Mouse (Mus musculus) G1E (cell line): ENCODE measurements around the gene Card19. TPM values are rescaled to one million over a fixed set of nuclear protein-coding genes. Genes with fewer than 3 reads are reported as not detected.
A peak's percentile ranks its signal among the peaks of the same experiment; 100 is the strongest.

ENCODE experiments used
- ATAC-seq: 2 replicates; pipeline ENCODE4 v1.8.0; 2016; ENCODE audit warnings: mild to moderate bottlenecking; ENCODE audit not compliant: insufficient number of reproducible peaks, poor library complexity, low FRiP score, severe bottlenecking; ENCODE audit errors: extremely low read depth
- DNase-seq: peaks from one replicate; pipeline ENCODE4 v3.0.0; 2012; ENCODE audit warnings: low spot score
- H3K27me3 ChIP-seq: 2 replicates; pipeline ENCODE4 v1.6.1; 2012; ENCODE audit warnings: mild to moderate bottlenecking, low read length, inconsistent platforms; ENCODE audit not compliant: insufficient read depth
- H3K36me3 ChIP-seq: replicated peaks from 2 replicates; pipeline ENCODE3; 2012; ENCODE audit warnings: mild to moderate bottlenecking, inconsistent platforms
- H3K4me1 ChIP-seq: 2 replicates; pipeline ENCODE4 v1.6.1; 2012; ENCODE audit warnings: low read depth, low read length, inconsistent platforms, mixed read lengths; ENCODE audit not compliant: insufficient read depth
- H3K4me3 ChIP-seq: 2 replicates; pipeline ENCODE4 v1.5.1; 2012; ENCODE audit warnings: low read depth, mild to moderate bottlenecking, inconsistent platforms, low read length, moderate library complexity, mixed read lengths
- H3K9me3 ChIP-seq: replicated peaks from 2 replicates; pipeline ENCODE4 v1.6.1; 2012; ENCODE audit warnings: inconsistent platforms
- CTCF ChIP-seq: IDR thresholded peaks from 2 replicates; pipeline ENCODE4 v1.5.1; 2012; ENCODE audit warnings: low read depth, low read length, inconsistent platforms, mixed read lengths
- GATA1 ChIP-seq: IDR thresholded peaks from 2 replicates; pipeline ENCODE4 v1.6.1; 2012; ENCODE audit warnings: borderline replicate concordance, low read length, inconsistent platforms, mixed read lengths
- GATA2 ChIP-seq: IDR thresholded peaks from 2 replicates; pipeline ENCODE4 v1.6.1; 2012; ENCODE audit warnings: low read depth, low read length, inconsistent platforms, borderline replicate concordance
- POLR2AphosphoS5 ChIP-seq: IDR thresholded peaks from 2 replicates; pipeline ENCODE4 v1.6.1; 2012; ENCODE audit warnings: low read depth, low read length, inconsistent platforms; ENCODE audit not compliant: insufficient replicate concordance
- TAL1 ChIP-seq: conservative IDR thresholded peaks from 2 replicates; pipeline ENCODE4 v1.6.1; 2012; ENCODE audit warnings: low read depth, low read length, inconsistent platforms, mixed read lengths
- polyA plus RNA-seq: library from polyadenylated mRNA; stranded (reverse); fragments of >175 nt; gene quantifications from 2 replicates; pipeline ENCODE4 v1.2.3, GENCODE M21; 2012
- total RNA-seq, 2 experiments: library from RNA; stranded (forward) in 1 of 2; stranded (reverse) in 1 of 2; fragments of 200-1000 nt in 1 of 2; fragments of >200 nt in 1 of 2; fragmentation: Nextera tagmentation in 1 of 2; gene quantifications; 2 replicates each; pipeline ENCODE4 v1.2.3; 2014 to 2017

The Card19 gene
- total and polyA plus RNA-seq, 3 experiments: 8.4 to 15.8 (median 12.2) TPM

GRCm38 (mm10) chr13:49193650-49194049 lies 22.2 kb downstream of the Card19 start:
- Histone ChIP-seq H3K4me1 (peaks cover 34% of the 10 kb centered on the region), H3K27me3 (peaks cover 3% of the 10 kb centered on the region; the same call in 1 of the 2 replicates), H3K9me3 (no peaks in the 10 kb centered on the region), H3K4me3 (no peak overlapping the region), H3K36me3 (peaks cover 64% of the 10 kb centered on the region)
- ATAC-seq: no peak
- DNase-seq: no peak
- TF ChIP-seq CTCF (no peak), TAL1 (no peak), GATA2 (no peak), POLR2AphosphoS5 (no peak), GATA1 (no peak)

GRCm38 (mm10) chr13:49192156-49192855 lies 23.5 kb downstream of the Card19 start:
- peaks cover 47% of the 10 kb centered on the region for H3K4me1 ChIP-seq
- peaks cover 64% of the 10 kb centered on the region for H3K36me3 ChIP-seq
- ATAC-seq (no peak), DNase-seq (no peak)
- H3K4me3 ChIP-seq: no peak overlapping the region
- H3K9me3 ChIP-seq: no peaks in the 10 kb centered on the region
- TF ChIP-seq TAL1 (no peak), CTCF (no peak), GATA2 (no peak), POLR2AphosphoS5 (no peak), GATA1 (no peak)
- H3K27me3 ChIP-seq: no peaks in the 10 kb centered on the region

- Histone ChIP-seq H3K36me3 (peaks cover 59% of the 10 kb centered on the region), H3K4me3 (no peak overlapping the region), H3K9me3 (no peaks in the 10 kb centered on the region), H3K27me3 (no peaks in the 10 kb centered on the region), H3K4me1 (peaks cover 52% of the 10 kb centered on the region)
- no peak for TF ChIP-seq TAL1
- TF ChIP-seq POLR2AphosphoS5: no peak
- TF ChIP-seq GATA2: no peak
- TF ChIP-seq GATA1: no peak
- TF ChIP-seq CTCF: no peak
- peak; percentile 26; the same call in 1 of the 2 replicates for ATAC-seq
- peak; percentile 50 for DNase-seq
These were observed 24.2 kb downstream of the Card19 start for GRCm38 (mm10) chr13:49191673-49192035.

GRCm38 (mm10) chr13:49190876-49191672 lies 24.8 kb downstream of the Card19 start:
- ATAC-seq (no peak), DNase-seq (no peak)
- Histone ChIP-seq H3K36me3 (peaks cover 54% of the 10 kb centered on the region), H3K4me3 (no peak overlapping the region), H3K4me1 (peaks cover 58% of the 10 kb centered on the region), H3K27me3 (no peaks in the 10 kb centered on the region), H3K9me3 (no peaks in the 10 kb centered on the region)
- no peak for TF ChIP-seq TAL1
- TF ChIP-seq GATA2: no peak
- no peak for TF ChIP-seq POLR2AphosphoS5
- no peak for TF ChIP-seq GATA1
- no peak for TF ChIP-seq CTCF

- TF ChIP-seq TAL1 (no peak), POLR2AphosphoS5 (no peak), GATA2 (no peak), CTCF (no peak), GATA1 (no peak)
- peaks cover 58% of the 10 kb centered on the region for H3K4me1 ChIP-seq
- H3K4me3 ChIP-seq: no peak overlapping the region
- no peaks in the 10 kb centered on the region for H3K27me3 ChIP-seq
- H3K9me3 ChIP-seq: no peaks in the 10 kb centered on the region
- DNase-seq (no peak), ATAC-seq (no peak)
- H3K36me3 ChIP-seq: peaks cover 46% of the 10 kb centered on the region
These were observed 25.6 kb downstream of the Card19 start for GRCm38 (mm10) chr13:49189970-49190870.
